Mouse (Mus musculus) spleen, postnatal 4 days (tissue): ENCODE data around the gene Msh4.
"Not testable (repeated sequence)": the region's sequence is repeated elsewhere in the genome, so short reads cannot be mapped to it uniquely, and the experiment has no call there.

ENCODE experiments used
- DNase-seq, 2 experiments: peaks; one replicate each; pipeline ENCODE4 v3.0.0; 2022; ENCODE audit warnings: low spot score in 2 of 2

The Msh4 gene

GRCm38 (mm10) chr3:153849368-153850015 is 56.4 kb downstream of the Msh4 start:
- peak; percentile 74 to 80 for DNase-seq

DNA sequence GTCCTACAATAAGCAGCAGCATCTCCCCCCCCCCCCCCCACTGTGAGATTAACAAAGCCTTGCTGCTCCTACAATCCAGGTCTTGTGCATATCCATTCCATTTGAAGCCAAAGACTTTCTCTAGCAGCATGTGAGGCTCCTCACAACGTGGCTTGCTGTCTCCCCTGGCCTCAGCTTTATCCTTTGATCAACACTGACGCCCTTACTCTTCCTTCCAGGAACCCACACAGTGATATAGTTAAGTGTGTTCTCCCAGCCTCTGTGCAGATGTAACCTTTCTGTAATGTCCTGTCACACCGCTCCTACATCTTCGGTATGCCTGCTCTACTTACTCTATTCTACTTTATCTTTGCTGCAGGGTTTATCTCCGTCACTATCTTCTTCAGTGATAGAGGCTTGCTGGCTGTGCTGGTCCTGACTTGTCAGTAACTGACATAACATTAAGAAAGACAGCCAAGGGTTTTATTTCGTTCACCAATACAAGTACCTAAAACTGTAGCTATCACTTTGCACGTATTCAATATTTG is 58.7 kb downstream of the Msh4 start:
- no peak for DNase-seq

- DNase-seq, result no peak
Observed at GRCm38 (mm10) chr3:153846109-153846508, 59.8 kb downstream of the Msh4 start.

DNA sequence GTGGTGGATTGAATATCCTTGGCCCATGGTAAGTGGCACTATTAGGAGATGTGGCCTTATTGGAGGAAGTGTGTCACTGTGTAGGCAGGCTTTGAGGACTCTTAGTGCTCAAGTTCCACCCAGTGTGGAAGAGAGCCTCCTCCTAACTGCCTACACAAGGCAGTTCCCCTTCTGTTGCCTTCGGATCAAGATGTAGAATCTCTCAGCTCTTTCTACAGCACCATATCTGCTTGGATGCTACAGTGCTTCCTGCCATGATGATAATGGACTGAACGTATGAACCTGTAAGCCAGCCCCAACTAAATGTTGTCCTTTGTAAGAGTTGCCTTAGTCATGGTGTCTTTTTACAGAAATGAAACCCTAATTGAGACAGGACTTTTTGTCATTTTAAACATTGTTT is 60.4 kb downstream of the Msh4 start:
- DNase-seq, result no peak

DNA sequence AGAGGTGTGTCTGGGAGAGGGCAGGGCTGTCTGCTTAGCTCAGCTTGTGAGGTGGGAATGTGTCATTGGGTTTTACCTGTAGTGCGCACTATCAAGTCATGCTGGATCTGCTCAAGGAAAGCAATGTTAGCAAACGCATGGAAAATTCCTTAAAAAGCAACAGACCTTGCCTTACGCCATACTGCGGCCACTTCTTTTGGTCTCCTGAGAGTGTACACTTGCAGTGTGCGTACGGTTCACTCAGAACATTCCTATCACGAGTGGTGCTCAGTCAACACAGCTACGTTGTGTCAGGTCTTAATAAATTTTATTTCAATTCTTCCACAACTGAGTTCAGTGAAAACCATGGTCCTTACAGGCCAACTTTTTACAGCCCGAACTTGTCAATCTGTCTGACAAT is 61.2 kb downstream of the Msh4 start:
- no peak for DNase-seq

GRCm38 (mm10) chr3:153844030-153844429 is 61.9 kb downstream of the Msh4 start, which contains the start of gene Asb17:
TSS of gene Asb17 (plus strand) at chr3:153844209.
- DNase-seq, result no peak

DNA sequence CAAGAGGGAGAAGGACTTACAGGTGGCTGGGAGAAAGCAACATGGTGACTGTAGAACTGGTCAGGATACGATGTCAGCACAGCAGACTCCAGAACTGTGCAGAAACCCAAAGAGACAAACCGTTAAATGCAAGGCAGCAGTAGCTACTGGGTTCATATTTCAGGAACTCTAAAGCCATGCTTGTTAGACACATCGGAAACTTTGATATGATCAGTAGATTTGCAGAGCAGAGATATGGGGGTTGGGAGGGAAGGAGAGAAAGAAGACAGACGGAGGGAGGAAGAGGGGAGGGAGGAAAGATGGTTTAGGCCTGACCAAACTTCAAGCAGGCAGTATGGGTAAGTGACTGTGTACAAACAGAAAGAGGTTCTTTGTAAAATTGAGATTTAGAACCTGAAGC is 68.3 kb downstream of the Msh4 start:
- DNase-seq, result no peak

GRCm38 (mm10) chr3:153836316-153836715 is 69.6 kb downstream of the Msh4 start:
- DNase-seq, result no peak

GRCm38 (mm10) chr3:153835455-153836086 is 70.4 kb downstream of the Msh4 start:
- DNase-seq, result peak; percentile 84 to 91

DNA sequence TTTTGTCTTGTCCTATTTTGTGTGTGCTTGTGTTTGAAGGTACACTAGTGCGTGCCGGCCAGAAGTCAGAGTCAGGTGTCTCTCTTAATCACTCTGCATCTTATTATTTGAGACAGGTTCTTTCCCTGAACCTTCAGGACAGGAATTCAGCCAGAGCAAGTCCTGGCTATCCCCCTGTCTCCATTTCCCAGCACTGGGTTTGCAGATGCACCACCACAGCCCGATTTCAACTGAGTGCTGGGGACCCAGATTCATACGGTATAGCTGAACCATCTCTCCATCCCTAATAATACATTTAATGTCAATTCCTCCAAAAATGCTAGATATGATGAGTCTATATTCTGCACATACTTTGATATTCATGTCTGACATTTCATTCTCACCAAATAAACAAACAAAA is 71.9 kb downstream of the Msh4 start:
- no peak for DNase-seq

DNA sequence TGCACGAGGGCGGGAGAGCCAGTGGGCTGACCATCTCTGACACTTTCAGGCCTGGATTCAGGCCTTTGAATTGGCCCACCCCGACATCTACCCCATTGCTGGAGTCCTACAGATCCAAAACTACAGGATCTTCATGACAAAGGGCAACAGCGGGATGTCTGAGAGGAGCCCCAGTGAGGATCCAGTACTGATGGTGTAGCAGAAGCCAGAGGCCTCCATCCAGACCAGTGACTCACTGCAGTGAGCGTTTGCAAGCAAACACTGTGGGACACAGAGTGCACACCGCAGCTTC is 73.3 kb downstream of the Msh4 start:
- no peak for DNase-seq

GRCm38 (mm10) chr3:153831873-153832653 is 73.9 kb downstream of the Msh4 start:
- DNase-seq, result peak in 1 of 2 experiments; percentile 30

GRCm38 (mm10) chr3:153831014-153831872 is 74.7 kb downstream of the Msh4 start:
- peak; percentile 67 to 79 for DNase-seq

- DNase-seq, result not testable (repeated sequence)
Observed at GRCm38 (mm10) chr3:153829788-153830187, 76.2 kb downstream of the Msh4 start.

GRCm38 (mm10) chr3:153826616-153827015 is 79.3 kb downstream of the Msh4 start:
- no peak for DNase-seq

- DNase-seq, result no peak
Observed at GRCm38 (mm10) chr3:153825197-153825596, 80.7 kb downstream of the Msh4 start.

DNA sequence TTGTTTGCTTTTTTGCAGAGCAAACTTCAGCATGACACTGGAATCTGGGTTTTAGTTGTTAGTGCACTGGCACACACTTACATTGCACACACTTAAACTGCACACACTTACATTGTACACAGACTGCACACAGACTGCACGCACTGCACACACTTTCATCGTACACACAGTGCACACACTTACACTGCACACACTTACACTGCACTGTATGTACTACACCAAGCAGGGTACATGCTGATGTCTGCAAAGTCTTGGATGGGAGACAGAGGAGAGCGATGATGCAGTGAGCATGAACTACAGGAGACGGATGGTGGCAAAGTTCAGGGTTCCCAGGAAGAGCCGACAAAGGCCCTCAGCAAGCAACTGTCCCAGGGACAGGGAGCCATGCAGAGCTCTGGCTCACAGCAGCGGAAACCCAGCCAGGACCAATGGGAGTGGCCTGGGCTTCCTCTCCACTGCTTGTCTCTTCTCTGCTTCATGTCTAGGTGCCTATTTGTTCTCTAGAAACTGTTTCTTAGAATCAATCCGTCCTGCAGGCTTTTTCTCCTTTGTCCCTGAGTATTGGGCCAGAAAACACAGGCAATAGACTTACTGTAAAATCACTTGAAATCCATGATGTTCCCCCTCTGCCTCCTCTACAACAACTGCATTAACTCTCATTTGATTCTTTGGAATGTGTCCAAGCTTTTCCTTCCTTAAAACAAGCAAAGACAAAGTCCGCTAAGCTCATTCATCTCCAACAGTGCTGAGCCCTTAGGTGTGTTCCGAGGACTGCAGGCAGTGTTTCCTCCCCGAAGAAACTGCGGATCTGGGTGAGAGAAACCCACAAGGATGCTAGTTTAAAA is 82.0 kb downstream of the Msh4 start:
- DNase-seq, result no peak

DNA sequence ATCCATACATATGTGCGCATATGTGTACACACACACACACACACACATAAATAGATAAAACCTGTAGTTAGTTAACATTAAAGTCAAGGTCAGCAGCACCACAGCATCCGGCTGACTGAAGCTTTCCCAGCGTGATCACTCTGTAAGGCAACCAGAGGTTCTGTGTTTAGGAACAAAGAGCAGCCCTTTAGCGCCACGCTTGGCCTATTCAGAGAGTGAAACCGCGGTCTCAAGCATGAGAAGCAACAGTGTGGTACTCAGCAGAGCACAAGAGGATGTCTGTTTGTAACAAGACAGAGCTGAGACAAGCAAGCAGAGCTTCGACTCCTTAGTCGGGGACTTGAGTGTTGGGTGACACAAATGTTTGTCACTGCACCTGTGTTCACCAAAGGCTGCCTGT is 86.5 kb downstream of the Msh4 start:
- no peak for DNase-seq

DNA sequence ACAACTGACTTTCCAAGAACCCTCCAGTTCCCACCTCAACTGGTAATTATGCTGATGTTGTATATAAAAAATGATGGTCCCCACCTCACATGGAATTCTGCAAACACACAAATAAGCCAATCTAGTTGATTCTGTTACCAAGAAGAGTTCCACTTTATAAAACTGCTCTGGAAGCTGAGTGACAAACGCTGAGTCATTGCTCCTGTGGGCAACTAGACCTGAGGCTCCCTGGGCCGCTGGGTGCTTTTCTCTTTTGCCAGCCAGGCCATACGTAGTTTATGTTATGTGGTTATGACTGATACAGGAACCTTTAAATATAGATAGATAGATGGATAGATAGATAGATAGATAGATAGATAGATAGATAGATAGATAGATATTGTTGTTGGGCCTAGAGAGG is 87.2 kb downstream of the Msh4 start:
- no peak for DNase-seq

GRCm38 (mm10) chr3:153817376-153817890 is 88.5 kb downstream of the Msh4 start:
- DNase-seq, result no peak

DNA sequence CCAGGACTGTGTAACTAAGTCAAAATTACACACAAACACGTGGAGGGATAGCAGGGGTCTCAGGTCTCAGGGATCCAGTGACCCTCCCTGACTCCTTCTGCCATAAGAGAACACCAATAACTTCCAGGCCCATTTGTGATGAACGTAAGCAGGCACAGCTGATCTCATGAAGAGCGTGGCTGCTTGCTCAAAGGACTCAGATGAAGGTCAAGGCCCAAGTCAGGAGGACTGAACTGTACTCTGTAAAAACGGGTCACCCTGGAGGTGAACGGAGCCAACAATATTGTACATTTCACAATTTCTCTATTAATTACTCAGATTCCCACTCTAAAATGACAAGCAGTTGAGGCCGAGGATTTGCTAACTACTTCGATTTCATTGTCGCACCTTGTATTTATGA is 91.9 kb downstream of the Msh4 start:
- DNase-seq, result no peak
